Mouse (Mus musculus) thymus, adult 2 months (tissue): ENCODE measurements at regions not wholly inside any gene's neighbourhood (a gene's known extent, or its start where the extent isn't known, plus 50 kb on each side); places are given as distances from the start of the nearest gene placed in this dataset.

ENCODE experiments used
- DNase-seq: peaks from one replicate; pipeline ENCODE4 v3.0.0; 2021
- H3K27ac ChIP-seq: fragments of 200-500 bp; 2 replicates; pipeline ENCODE4 v1.5.1; 2012; ENCODE audit warnings: low read length, control low read depth; ENCODE audit not compliant: control insufficient read depth, insufficient read depth
- H3K27me3 ChIP-seq: fragments of 200-500 bp; 2 replicates; pipeline ENCODE4 v1.6.1; 2012; ENCODE audit warnings: mild to moderate bottlenecking, low read length, moderate library complexity, mixed read lengths; ENCODE audit not compliant: control insufficient read depth, insufficient read depth
- H3K36me3 ChIP-seq: fragments of 200-500 bp; 2 replicates; pipeline ENCODE4 v1.6.1; 2012; ENCODE audit warnings: mild to moderate bottlenecking, low read length, moderate library complexity; ENCODE audit not compliant: control insufficient read depth, insufficient read depth
- H3K4me1 ChIP-seq: fragments of 200-500 bp; replicated peaks from 2 replicates; pipeline ENCODE4 v1.6.1; 2012; ENCODE audit warnings: low read length; ENCODE audit not compliant: control insufficient read depth, insufficient read depth
- H3K4me3 ChIP-seq: fragments of 200-500 bp; 2 replicates; pipeline ENCODE4 v1.5.1; 2012; ENCODE audit warnings: mild to moderate bottlenecking, low read length, control low read depth, moderate library complexity; ENCODE audit not compliant: control insufficient read depth, insufficient read depth
- CTCF ChIP-seq: fragments of 200-500 bp; IDR thresholded peaks from 2 replicates; pipeline ENCODE4 v1.5.1; 2012; ENCODE audit warnings: mild to moderate bottlenecking, control low read depth, low read length, moderate library complexity, borderline replicate concordance; ENCODE audit not compliant: control insufficient read depth, poor library complexity, insufficient read depth; ENCODE audit errors: extremely low read depth
- POLR2A ChIP-seq: fragments of 200-500 bp; IDR thresholded peaks from 2 replicates; pipeline ENCODE4 v1.6.1; 2012; ENCODE audit warnings: mild to moderate bottlenecking, low read length, control low read depth, moderate library complexity; ENCODE audit not compliant: control insufficient read depth, poor library complexity, insufficient read depth; ENCODE audit errors: extremely low read depth
- WGBS: fragments of 180-500 bp; shearing (Covaris S2); methylation state at CpG from one replicate; pipeline ENCODE4 v1.1.7; 2018; 5-methylcytosine and 5-hydroxymethylcytosine counted together

DNA sequence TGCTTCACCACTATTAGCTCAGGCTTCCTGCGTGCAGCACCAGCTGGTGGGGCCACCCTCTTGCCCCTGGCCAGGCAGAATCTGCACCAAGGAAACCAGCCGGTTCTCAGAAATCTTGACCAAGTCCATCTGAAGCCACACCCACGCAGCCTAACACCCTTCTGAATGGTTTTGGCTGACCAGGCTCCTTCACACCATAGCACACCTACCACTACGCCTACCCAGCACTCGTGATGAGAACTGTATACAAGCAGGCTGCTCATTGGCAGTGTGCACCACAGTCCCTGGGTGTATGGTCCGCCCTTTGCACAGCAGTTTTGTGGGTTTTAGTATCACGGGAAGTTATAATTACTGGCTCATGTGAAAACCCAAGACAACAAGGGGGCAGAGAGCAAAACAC lies 217.5 kb downstream of the Mroh4 start:
- H3K4me3 ChIP-seq, result no peak overlapping the region
- no peak for TF ChIP-seq POLR2A
- no peak for TF ChIP-seq CTCF
- H3K4me1 ChIP-seq, result no peaks in the 10 kb centered on the region
- DNase-seq, result no peak
- WGBS, result 84% methylated on average over 7 of the region's 7 CpGs
- no peaks in the 10 kb centered on the region for H3K27me3 ChIP-seq
- no peaks in the 10 kb centered on the region for H3K36me3 ChIP-seq
- H3K27ac ChIP-seq, result no peak overlapping the region

GRCm38 (mm10) chr15:74413217-74413616 lies 222.9 kb downstream of the Mroh4 start:
- H3K36me3 ChIP-seq, result no peaks in the 10 kb centered on the region
- H3K4me3 ChIP-seq, result no peak overlapping the region
- no peaks in the 10 kb centered on the region for H3K27me3 ChIP-seq
- DNase-seq, result no peak
- no peaks in the 10 kb centered on the region for H3K4me1 ChIP-seq
- no peak for TF ChIP-seq POLR2A
- no peak for TF ChIP-seq CTCF
- H3K27ac ChIP-seq, result no peak overlapping the region
- WGBS, result 66% methylated on average over 10 of the region's 10 CpGs

DNA sequence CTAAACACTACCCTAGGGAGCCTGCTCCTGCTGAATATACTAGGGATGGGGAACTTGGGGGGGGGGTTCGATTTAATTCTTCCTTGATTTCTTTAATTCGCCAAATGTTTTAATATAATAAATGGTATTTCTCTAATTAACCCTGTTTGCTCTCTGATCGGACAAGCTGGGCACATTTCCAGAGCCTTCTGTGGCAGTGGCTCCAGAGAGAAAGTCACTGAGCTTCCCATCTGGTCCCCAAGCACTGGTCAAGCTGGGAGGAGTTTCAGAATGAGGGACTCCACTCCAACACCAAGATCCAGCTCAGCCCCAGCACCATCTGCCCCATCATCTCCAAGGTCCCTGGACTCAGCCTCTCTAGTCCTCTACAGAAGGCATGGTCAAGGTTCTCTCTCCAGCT lies 223.9 kb downstream of the Mroh4 start:
- H3K27ac ChIP-seq, result no peak overlapping the region
- WGBS, result 91% methylated on average over 3 of the region's 3 CpGs
- no peak for TF ChIP-seq CTCF
- no peak for TF ChIP-seq POLR2A

DNA sequence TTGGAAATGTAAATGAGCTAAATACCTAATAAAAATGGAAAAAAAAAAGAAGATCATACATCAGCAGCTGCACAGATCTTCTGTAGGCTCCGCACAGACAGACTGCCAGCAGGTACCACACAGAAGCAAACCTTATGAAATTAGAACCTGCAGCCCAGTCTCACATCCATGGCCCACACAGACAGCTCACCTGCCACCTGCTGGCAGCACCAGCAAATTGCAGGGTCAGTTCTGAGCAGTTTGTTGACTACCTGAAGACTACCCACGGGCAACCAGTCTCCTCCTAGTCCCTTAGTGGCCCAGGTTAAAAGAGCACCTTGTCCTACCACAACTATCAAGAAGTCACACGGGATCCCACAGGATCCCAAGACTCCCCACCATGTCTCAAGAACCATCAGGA lies 225.1 kb downstream of the Mroh4 start:
- no peaks in the 10 kb centered on the region for H3K4me1 ChIP-seq
- no peak overlapping the region for H3K4me3 ChIP-seq
- peak; percentile 16 for DNase-seq
- H3K27ac ChIP-seq, result no peak overlapping the region
- H3K27me3 ChIP-seq, result no peaks in the 10 kb centered on the region
- TF ChIP-seq POLR2A, result no peak
- no peak for TF ChIP-seq CTCF
- no peaks in the 10 kb centered on the region for H3K36me3 ChIP-seq
- WGBS, result 76% methylated on average over 3 of the region's 3 CpGs

More for the DNA sequence above, 223.9 kb downstream of the Mroh4 start:
- H3K4me1 ChIP-seq, result no peaks in the 10 kb centered on the region
- H3K36me3 ChIP-seq, result no peaks in the 10 kb centered on the region
- no peaks in the 10 kb centered on the region for H3K27me3 ChIP-seq
- H3K4me3 ChIP-seq, result no peak overlapping the region
- no peak for DNase-seq

DNA sequence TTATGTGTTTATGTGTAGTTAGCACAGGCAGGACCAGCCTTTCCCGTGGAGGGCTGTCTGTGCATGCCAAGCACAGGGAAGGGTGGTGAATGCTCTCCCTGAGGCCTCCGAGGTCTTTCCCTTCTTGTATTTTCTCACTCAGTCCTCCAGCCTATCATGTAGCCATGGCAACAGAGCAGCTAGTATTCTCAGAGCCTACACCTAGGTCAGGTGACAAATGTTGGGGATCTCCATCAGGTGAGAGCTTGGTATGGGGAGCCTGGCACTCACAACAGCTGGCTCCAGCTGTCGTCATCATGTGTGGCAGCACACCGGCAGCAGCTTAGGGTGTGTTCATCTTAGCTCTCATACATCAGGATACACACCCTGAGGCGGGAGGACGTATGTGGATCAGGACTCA lies 231.3 kb downstream of the Mroh4 start:
- Histone ChIP-seq H3K4me3 (no peak overlapping the region), H3K36me3 (no peaks in the 10 kb centered on the region), H3K27ac (no peak overlapping the region), H3K27me3 (no peaks in the 10 kb centered on the region), H3K4me1 (no peaks in the 10 kb centered on the region)
- 86% methylated on average over 6 of the region's 6 CpGs for WGBS
- no peak for DNase-seq
- TF ChIP-seq POLR2A (no peak), CTCF (no peak)

DNA sequence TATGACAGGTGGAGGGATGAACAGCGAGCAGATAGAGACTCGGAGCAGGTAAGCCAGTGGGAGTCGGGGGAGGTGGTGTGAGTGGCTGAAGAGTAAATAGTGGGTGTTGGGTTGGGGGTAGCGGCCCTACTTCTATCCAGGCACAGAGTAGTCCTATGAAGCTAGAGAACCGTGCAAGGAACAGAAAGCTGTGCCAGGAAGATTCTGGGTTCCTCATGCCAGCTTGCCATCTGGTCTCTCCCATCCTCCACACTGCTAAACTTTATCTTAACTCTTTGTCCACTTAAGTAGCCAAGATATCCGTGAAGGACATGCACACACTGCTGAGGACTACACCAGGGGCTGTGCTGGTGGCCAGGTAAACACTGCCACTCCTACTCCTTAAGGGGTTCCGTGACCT lies 234.9 kb downstream of the Mroh4 start:
- WGBS, result 88% methylated on average over 7 of the region's 7 CpGs
- no peaks in the 10 kb centered on the region for H3K27me3 ChIP-seq
- no peak overlapping the region for H3K4me3 ChIP-seq
- H3K36me3 ChIP-seq, result no peaks in the 10 kb centered on the region
- no peak for TF ChIP-seq CTCF
- DNase-seq, result no peak
- no peaks in the 10 kb centered on the region for H3K4me1 ChIP-seq
- no peak overlapping the region for H3K27ac ChIP-seq

- WGBS, result 89% methylated on average over 8 of the region's 8 CpGs
- TF ChIP-seq CTCF, result no peak
- no peak for TF ChIP-seq POLR2A
Observed at GRCm38 (mm10) chr15:74396029-74396428, 240.1 kb downstream of the Mroh4 start.

More at GRCm38 (mm10) chr15:74396029-74396428, 240.1 kb downstream of the Mroh4 start:
- Histone ChIP-seq H3K27me3 (no peaks in the 10 kb centered on the region), H3K4me1 (no peaks in the 10 kb centered on the region), H3K27ac (no peak overlapping the region), H3K4me3 (no peak overlapping the region), H3K36me3 (no peaks in the 10 kb centered on the region)
- DNase-seq, result no peak
